Mouse (Mus musculus): ENCODE results near the gene Ubfd1.

DNA sequence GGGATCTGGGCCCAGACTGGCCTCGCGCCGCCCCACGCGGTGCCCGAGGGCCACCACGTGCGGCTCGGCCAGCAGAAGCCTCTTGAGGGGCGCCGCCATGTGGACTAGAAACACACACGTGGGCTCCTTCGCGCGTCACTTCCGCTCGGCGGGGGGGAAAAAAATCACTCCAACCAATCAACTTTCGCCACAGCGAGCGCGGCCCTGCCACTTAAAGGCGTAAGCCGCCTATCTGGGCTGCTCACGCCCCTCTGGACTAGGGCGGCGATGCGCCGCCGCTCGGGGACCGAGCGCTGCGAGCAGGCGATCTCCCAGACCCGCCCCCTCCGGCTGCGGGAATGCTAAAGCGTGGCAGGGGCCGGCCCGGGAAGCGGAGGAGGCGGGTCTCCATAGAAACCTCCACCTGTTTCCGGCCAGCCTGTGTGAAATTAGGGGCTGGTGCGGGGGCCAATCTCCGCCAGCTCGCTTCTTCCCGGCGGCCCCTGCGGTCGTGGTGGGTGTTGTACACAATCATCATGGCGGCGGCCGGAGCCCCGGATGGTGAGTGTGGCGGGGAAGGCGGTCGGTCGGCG is at the start of gene Ubfd1, which contains the start of gene Ears2:
- TF ChIP-seq CTCF (IDR thresholded peaks at IDR 0.05) (0 out of 2 replicates have a peak, but pooled peaks have one; percentile 26), EP300 (IDR thresholded peaks at IDR 0.05) (0 out of 2 replicates have a peak, but pooled peaks have one; percentile 29)

Measured in lung, postnatal 0 days (tissue).